Mouse (Mus musculus): ENCODE results near the gene Sertm1.

Gene Sertm1

GRCm38 (mm10) chr3:54915643-54916071 is at the start of gene Sertm1:
Gene Sertm1, minus strand, starts transcription at chr3:54915887.
- no peak for DNase-seq

GRCm38 (mm10) chr3:54964948-54965506 is 49.3 kb upstream of the Sertm1 start:
- DNase-seq = no peak

- DNase-seq = peak; percentile 1
Observed at GRCm38 (mm10) chr3:54943067-54943810, 27.6 kb upstream of the Sertm1 start.

GRCm38 (mm10) chr3:54934535-54934934 is 18.8 kb upstream of the Sertm1 start:
- no peak for DNase-seq

GRCm38 (mm10) chr3:54932599-54932998 is 16.9 kb upstream of the Sertm1 start:
- no peak for DNase-seq

- DNase-seq = no peak
Observed at GRCm38 (mm10) chr3:54920425-54920824, 4.7 kb upstream of the Sertm1 start.

GRCm38 (mm10) chr3:54914845-54915642 is 643 bp downstream of the Sertm1 start:
- no peak for DNase-seq

- no peak for DNase-seq
Observed at GRCm38 (mm10) chr3:54908878-54909277, 6.8 kb downstream of the Sertm1 start.

- no peak for DNase-seq
Observed at GRCm38 (mm10) chr3:54897974-54898373, 17.7 kb downstream of the Sertm1 start.

- DNase-seq = no peak
Observed at GRCm38 (mm10) chr3:54894891-54895290, 20.8 kb downstream of the Sertm1 start.

- DNase-seq = no peak
Observed at GRCm38 (mm10) chr3:54892218-54892617, 23.5 kb downstream of the Sertm1 start.

GRCm38 (mm10) chr3:54886501-54886900 is 29.2 kb downstream of the Sertm1 start:
- DNase-seq = no peak
